Mouse (Mus musculus) right cerebral cortex, postnatal 25 days (tissue): ENCODE measurements at regions not wholly inside any gene's neighbourhood (a gene's known extent, or its start where the extent isn't known, plus 50 kb on each side); places are given as distances from the start of the nearest gene placed in this dataset.

Source experiments
- DNase-seq: peaks from one replicate; pipeline ENCODE4 v3.0.0; 2022

DNA sequence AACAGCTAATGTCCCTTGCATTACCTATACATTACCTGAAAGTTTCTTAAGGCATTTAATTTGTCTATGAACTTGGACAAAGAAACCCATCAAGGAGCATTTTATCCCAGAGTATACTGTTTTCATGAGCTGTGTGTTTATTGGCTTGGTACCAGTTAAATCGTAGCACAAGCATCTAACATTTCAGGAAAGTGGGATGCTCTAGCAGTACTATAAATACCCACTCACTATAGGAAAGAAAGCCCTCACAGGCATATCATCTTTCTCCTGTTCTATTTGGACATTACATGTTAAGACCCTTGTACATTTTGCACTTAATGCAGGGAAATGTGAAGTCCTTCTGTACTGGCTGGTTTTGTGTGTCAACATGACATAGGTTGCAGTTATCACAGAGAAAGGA lies 163.9 kb downstream of the Ptprc start:
- DNase-seq, result no peak

DNA sequence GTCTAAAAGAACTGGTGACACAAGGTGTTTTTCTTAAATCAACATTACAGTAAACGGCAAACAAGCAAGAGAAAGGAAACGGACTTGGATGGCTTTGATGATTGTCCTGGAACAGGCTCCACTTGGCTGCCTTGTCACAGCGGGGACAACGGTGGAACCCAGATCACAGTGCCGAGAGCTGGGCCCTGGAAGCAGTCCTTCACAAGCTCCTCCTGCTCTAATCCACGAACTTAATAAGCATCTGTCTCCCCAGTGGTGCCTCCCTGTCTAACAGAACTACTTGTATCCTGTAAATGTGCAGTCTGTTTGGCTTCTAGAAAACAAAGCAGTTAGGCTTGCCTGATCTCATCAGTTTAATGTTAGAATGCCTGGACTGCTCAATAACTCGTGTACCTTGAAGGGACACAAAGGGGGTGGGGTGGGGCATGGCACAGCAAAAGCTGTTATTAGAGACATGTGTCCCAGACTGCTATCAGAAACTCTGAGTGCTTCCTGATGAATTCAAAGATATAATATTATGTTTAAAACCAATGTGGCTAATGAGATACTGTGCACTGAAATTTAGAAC lies 164.5 kb downstream of the Ptprc start:
- DNase-seq, result no peak

DNA sequence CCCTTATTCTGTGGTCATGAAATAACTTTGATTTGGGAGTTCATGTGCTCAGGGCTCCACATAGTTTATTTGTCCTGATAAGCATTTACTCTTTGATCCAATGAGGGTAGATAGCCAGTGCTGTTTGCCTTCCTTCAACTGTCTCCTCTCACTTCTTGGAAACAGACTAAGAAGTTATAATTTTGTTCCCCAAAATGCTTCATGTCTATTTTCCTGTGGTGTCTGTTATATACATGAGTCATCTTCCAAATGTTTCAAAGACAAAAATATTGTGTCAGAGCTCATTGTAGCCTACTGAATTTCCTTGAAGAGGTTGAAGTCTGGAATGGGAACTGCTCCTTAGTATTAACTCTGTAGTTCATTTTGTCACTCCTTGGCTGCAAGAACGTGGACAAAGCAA lies 168.7 kb downstream of the Ptprc start:
- no peak for DNase-seq

DNA sequence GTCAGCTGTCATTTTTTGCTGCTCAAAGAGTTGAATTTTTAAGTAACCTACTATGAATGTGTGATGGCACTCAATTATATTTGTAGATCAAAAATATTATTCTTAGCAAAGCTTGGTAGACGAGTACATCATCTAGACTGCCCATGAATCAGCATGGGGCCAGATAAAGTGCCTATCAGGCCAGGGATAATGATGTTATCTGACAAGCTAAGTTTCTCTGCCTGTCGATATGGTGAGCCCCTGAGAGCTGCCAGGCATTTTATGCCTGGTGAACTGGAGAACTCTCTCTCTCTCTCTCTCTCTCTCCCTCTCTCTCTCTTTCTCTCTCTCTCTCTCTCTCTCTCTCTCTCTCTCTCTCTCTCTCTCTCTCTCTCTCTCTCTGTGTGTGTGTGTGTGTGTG lies 171.2 kb downstream of the Ptprc start:
- no peak for DNase-seq

DNA sequence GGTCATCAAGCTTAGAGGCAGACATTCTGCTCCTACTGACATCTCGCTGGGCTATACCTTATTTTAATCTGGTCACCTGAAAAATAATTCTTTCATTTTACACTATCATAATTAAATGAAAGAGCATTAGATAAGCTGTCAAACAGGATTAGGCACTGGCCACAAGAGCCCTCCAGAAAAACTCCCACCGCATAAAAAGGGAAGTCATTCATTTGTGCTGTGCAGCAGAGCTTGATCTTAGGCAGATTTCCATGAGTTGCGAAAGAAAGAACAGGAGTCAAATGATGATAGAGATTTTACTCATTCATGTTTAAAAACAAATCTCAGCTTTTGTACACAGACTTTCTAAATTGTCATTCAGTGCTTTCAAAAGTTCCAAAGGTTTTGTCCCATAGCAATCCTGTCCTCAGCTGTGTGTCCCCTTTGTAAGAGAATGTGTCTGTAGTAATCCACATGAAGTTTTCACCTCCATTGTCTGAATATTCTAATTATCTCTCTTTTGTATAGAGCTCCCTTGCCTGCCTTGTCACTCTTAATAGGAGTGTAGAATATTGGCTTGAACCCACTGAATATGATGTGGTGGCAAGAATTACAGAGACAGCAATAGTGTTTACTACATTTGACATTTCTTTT lies 176.1 kb downstream of the Ptprc start:
- no peak for DNase-seq

DNA sequence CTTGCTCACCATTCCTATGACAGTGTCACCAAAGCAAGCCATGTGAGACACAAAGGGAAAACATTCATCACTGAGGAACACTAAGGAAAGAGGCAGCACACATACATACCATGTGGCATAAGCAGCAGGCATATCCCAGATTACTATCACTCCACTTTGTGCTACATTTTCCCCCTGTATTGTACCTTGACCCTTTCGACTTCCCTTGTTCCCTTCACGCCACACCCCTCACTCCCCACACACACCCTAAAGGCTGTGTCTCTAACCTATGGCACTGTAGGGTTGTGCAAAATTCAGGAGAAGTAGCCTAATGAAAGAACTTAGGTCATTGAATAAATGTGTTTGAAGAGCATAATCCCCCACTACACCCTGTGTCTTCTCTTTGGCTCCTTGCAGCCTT lies 179.5 kb downstream of the Ptprc start:
- DNase-seq, result no peak

DNA sequence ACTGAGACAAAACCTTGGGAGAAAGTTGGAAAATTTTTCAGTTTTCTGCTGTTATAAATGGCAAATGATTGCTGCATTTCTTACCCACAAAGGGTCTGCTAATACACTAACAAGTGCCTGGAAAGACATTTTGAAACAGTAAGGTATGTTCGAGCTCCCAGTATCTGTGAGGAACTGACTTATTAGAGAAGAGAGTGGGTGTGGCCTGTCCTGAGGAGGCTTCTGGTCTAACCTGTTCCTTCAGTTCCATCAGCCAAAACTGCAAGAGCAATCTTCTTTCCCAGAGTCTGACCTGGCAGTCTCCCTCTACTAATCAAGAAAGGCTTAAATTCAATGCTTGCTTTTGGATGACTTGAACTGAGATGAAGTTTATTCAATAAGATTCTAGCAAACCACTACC lies 183.6 kb downstream of the Ptprc start:
- DNase-seq, result no peak

DNA sequence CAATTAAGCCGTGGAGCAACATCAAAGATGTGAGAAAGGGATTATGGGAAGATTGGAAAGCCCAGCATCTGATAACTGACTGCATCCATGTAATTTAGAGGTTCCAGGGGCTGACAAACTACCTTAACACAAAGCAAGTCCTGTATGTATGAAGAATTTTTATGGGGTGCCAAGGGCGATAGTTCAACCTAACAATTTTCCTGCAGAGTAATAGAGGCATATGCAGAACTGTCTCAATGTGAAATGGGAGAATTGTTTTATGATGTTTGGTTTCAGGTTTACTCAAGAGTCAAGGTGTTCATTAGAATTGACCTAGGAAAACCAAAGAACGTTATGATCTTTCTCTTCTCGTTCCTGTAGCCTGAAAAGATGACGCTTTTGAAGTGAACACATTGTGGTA lies 184.1 kb downstream of the Ptprc start:
- no peak for DNase-seq

DNA sequence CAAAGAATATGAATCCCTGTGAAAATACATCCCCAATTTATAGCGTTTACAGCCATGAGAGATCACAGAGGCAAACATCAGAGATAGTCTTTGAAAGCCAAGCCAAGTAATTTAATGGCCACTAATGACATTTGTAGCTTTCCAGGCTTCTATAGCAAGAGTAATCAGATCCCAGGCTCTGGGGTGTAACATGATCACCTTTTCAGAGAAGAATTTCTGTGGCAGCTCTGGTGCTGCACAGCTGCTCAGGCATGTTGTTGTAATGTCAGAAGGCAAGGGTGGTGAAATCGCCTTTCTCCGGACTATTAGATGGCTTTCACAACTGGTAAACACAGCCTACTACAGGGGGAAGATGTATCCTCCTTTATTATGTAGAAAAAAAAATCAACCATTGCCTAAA lies 202.1 kb downstream of the Ptprc start:
- DNase-seq, result no peak

DNA sequence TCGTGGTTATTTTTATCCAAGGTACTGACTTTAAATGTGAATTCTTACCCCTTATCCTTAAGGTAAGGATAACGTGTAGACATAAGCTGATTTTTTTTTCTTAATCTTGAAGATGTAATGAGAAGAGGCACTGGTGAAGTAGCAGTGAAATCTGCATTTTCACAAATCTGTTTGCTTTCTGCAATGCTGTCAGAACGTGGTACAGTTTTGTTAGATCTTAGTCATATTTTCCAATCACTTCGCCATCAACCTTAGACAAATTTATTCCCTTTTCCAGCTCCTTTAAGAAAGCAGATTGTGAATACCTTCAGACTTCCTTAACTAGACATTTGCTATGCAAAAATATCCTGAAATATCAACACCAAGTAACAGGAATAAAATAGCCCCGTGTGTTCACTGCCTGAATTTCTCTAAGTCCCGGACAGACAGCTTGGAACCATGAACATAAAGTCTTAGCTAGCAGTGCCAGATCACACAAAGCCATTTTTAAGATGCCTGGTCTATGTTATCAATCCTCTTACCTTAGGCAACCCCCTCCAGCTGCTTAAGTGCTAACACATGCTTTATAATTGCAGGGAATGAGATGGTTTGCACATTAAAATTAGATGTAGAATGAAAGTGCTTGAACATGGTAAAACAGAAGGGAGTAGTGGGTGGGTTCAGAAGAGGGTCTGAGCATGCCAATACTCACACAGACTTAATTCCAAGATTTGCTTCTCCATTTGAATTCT lies 202.7 kb downstream of the Ptprc start:
- peak; percentile 14 for DNase-seq

DNA sequence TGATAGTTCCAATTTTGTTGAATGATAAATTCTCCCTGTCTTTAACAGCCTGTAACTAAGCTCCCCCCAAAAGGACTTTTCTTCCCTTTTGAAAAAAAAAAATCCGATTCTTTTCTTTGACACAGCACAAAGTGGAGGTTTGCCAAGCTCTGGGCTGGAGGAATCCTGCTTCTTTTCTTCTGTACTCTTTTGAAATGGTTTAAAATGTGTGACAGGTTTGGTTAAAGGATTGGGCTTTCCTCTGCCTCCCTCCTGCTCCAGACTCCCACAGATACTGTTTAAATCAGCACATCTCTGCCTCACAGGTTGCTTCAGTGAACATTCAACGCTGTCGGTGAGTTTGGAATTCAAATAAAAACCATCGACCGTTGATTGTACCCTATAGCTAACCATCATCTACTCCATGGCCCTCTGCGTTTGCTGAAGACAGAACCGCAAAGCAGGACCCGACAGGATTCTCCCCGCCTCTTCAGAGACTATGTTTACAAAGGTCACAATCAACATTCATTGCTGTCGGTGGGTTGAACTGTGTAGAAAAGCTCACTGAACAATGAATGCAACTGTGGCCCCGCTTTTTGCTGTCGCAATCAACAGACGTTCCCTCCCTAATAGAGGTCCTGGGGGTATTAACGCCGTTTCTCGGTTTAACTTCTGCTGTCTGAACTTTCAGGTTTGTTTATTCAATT lies 209.2 kb downstream of the Ptprc start:
- peak; percentile 31 for DNase-seq

DNA sequence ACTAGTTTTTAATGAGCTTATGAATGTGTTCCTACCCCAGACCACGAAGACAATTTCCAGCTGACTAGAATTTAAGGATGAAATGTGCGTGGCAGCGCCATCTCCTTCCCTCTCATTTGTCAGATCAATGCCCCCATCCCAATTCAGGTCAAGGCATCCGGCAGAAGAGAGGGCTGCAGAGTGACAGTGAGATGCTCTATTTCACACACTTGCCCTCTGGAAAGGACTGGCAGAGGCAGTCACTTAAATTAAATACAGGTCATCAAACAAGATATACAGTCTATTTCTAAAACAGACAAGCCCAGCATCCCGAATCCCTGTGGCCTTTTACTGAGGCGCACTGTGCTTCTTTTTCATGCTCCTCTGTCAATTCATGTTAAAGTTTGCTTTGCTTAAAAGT lies 211.9 kb downstream of the Ptprc start:
- no peak for DNase-seq

DNA sequence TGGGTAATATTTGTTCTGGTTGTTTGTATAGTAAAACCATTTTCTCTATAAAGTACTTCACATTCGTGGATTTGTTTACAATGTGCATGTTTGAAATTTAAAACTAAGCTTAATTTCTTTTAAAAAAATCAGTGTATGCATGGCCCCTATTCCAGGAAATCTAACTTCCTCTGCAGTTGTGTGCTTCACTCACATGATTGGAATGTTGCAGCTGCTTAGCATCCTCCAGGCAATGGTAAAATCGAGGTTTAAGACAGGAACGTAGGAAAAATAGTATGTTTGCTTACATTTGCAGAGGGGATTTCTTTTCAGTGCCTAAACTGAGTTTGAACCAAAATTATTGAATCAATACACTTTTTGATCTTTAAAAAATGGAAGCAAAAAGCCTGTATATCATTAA lies 217.5 kb downstream of the Ptprc start:
- DNase-seq, result no peak

DNA sequence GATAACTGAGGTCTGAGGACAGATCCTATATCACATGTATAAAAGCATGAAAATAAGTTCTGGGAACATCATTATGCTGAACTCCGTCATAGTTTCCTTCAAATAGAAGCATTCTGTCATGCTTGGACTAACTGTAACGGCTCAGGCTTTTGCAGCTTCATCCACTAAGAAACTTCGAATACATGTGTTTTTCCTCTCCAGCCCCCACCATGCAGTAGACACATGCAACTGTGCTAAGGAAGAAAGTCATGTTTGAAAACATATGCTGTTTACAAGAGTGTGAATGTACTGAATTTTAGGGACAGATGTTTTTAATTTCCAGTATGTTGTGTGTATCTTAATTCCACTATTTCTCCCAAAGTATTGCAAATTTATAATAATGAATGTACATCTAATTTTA lies 219.5 kb downstream of the Ptprc start:
- no peak for DNase-seq

DNA sequence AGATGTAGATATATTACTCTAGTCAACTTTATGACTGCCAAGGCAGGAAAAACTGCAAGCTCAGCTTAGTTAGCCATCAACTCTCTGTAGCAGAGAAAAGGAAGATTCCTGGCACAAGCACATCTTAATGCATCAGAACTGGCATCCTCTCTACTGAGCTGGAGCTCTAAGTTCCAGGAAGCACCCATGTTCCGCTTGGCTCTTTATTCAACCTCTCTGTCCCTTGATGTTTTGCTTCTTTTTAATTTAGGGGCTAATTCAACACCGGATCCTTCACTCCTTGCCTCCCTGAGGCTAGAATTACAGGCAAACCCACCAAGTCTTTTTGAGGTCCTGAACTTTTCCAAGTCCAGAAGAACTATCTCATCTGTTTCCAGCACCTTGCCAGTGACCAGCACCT lies 220.4 kb downstream of the Ptprc start:
- no peak for DNase-seq

DNA sequence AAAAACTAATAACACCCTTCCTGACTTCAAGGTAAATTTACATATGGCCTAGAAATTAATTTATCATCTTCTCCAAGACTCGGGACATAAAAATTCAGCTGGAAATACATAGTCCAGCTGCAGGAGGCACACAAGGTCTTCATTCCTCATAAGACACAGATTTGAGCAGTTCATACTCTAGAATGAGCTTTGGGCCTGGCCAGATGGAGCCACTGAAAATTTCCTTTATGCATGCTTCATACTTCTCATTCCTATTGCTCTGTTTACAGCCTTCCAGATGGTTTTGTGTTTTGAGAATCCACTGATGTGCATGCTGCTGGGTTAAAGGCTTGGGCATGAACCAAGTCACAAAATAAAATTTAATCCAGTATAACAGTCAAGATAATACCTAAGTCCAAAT lies 222.1 kb downstream of the Ptprc start:
- DNase-seq, result no peak

DNA sequence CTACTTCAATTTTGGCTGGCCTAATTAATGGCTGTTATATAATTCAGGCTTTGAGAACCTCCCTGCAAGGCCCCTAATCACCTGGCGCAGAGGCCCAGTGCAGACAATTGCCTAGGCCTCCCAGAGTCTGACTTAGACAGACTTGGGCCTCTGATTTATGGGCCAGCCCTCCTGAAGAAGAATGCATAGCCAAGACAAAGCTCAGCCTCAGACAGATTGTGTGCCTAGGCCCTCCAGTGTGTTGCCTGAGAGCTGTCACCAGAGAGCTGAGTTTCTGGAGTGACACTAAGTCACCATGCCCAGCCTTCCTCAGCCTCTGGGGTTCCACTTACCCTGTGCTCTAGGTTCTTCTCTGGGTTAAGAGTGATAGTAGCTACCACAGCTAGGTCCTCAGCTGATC lies 222.7 kb downstream of the Ptprc start:
- no peak for DNase-seq

DNA sequence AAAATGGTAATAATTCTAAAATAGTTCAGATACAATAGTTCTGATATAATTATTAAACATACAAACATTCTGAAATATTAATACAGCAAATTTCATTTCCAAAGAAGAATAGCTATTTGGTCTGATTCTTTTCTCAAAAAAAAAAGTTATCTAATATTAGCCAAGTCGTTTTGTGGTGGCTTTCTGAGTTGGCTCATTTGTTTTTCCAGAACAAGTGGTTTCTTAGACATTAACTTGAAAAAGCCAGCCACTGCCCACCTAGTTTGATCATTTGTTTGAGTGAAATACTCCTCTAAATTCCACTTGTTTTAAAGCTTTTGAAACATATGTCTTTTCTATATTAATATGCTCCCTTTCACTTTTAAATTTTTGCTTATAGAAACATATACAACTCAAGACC lies 227.6 kb downstream of the Ptprc start:
- DNase-seq, result no peak

DNA sequence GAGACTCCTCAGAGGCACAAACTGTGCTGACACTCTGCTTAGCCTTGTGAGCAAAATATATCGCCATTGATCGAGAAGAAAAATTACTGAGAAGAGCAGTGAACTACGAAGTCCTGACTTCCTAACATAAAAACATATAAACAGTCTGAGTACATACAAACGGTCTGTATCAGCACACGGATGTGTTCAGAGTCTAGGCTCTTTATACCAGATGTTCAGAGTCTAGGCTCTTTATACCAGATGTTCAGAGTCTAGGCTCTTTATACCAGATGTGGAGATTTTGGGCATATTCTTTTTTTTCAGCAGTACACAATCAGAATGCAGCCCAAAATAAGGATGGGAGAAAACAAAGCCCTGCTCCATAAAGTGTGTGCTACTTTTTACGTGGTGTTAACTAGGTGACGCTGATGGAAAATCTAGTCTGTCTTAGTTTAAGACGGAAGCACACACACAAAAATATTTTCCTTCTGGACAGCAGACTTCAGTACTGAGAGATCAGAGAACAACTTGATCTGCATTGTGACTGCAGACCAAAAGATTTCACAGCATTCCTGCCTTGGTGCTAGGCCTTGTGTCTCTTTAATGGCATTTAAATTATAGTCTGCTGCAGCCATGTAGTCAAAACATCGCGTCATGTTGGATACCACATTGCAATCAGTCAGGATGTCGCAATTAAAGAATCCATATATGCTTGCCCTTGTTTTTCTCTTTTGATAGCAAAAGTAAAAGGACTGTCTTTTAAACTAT lies 233.6 kb downstream of the Ptprc start:
- no peak for DNase-seq

DNA sequence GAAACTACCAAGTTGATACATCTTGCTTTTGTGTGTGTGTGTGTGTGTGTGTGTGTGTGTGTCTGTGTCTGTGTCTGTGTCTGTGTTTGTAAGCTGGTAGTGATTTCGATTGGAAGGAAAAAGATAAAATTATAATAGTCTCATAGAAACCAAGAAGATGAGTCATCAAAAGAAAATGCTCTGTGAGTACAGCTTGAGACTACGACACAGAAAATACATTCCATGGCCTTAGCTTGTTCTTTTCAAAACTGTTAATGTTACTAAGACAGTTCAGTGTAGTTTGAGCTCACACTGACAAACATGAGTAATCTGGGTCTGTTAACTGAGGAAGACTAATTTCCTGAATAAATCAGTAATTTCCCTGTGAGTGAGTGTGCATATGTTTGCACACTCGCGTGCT lies 239.8 kb downstream of the Ptprc start:
- no peak for DNase-seq

DNA sequence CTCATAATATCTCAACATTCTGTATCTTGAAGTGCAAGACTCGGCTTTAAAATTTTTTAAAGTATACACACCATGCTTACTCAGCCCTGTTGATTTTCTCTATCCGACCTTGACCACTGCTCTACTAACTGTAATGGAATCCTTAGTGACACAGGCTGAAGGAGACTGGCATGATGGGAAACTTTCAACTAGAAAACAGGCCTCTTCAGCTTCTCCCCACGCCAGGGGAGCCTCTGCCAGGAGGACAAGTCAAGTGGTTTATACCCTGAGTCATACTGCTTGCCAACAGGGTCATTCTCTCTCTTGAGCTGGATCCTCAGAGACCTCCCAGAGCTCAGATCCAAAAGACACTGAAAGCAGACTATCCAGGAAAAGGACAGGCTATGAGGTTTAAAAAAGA lies 245.7 kb downstream of the Ptprc start:
- no peak for DNase-seq

DNA sequence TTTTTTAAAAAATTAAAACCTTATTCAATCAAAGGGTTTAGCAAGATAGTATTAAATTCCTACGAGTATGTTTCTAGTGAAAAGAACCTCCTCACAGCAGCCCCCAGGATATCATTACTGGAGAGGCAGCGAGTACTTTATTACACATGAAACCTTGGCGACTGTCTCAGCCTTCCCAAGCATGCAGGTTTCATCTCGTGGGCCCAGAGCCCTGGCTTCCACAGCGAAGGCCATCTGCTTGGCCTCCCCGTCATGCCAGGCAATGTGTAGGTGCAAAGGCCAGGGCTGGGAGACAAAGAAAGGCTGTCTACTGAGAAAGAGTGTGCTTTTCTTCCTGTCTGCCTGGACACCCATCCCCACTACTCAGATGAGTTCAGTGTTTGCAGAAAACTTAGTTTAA lies 247.0 kb downstream of the Ptprc start:
- DNase-seq, result no peak

DNA sequence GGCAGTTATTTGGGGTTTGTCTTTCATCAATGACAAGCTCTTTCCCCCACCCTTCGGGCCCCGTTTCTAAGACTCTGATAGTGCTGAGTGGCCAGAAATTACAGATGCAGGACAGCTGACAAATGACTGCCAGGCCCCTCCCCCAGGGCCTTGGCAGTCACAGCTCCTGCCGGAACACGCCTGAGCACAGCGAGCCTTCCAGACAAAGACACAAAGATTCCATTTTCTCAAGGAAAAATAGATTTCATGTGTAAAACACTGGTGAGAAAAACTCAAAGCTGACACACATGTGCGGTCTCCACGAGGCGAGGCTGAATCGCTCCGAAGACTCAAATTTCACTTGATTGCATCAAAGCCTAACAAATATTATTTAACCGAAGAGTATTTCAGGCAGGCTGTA lies 247.6 kb downstream of the Ptprc start:
- DNase-seq, result no peak
